Mouse (Mus musculus) limb, embryonic 12.5 days (tissue): ENCODE results near the gene Cyp27b1. TPM values are rescaled to one million over a fixed set of nuclear protein-coding genes. Genes with fewer than 3 reads are reported as not detected.

ENCODE experiments used
- ATAC-seq: fragments of 200-750 bp; cut with Nextera tagmentation; 2 replicates; pipeline ENCODE4 v1.8.0; 2017; ENCODE audit warnings: low read depth, moderate TSS enrichment; ENCODE audit not compliant: insufficient number of reproducible peaks, insufficient read depth, low FRiP score, low TSS enrichment
- H3K27ac ChIP-seq: fragments of 300-500 bp; sonication (generic); 2 replicates; pipeline ENCODE4 v1.5.1; 2016; ENCODE audit warnings: mild to moderate bottlenecking, moderate library complexity
- H3K27me3 ChIP-seq: fragments of 300-500 bp; sonication (generic); 2 replicates; pipeline ENCODE4 v1.6.1; 2016; ENCODE audit warnings: mild to moderate bottlenecking, moderate library complexity
- H3K36me3 ChIP-seq: fragments of 300-500 bp; sonication (generic); 2 replicates; pipeline ENCODE4 v1.6.1; 2016; ENCODE audit warnings: mild to moderate bottlenecking, moderate library complexity
- H3K4me1 ChIP-seq: fragments of 300-500 bp; sonication (generic); replicated peaks from 2 replicates; pipeline ENCODE4 v1.6.1; 2016
- H3K4me2 ChIP-seq: fragments of 300-500 bp; sonication (generic); 2 replicates; pipeline ENCODE4 v1.6.1; 2016; ENCODE audit warnings: mild to moderate bottlenecking, moderate library complexity
- H3K4me3 ChIP-seq: fragments of 300-500 bp; sonication (generic); replicated peaks from 2 replicates; pipeline ENCODE4 v1.5.1; 2016; ENCODE audit warnings: mild to moderate bottlenecking
- H3K9ac ChIP-seq: fragments of 300-500 bp; sonication (generic); replicated peaks from 2 replicates; pipeline ENCODE4 v1.6.1; 2016; ENCODE audit warnings: mild to moderate bottlenecking, moderate library complexity
- H3K9me3 ChIP-seq: fragments of 300-500 bp; sonication (generic); 2 replicates; pipeline ENCODE4 v1.6.1; 2016; ENCODE audit warnings: mild to moderate bottlenecking, moderate library complexity
- WGBS: fragments of 180-500 bp; shearing (Covaris S2); methylation state at CpG from one replicate; pipeline ENCODE4 v1.1.7; 2016; 5-methylcytosine and 5-hydroxymethylcytosine counted together
- polyA plus RNA-seq: library from polyadenylated mRNA; unstranded; fragments of >200 nt; fragmentation: Nextera tagmentation; extraction: Ambion mirVana; gene quantifications from 2 replicates; pipeline ENCODE4 v1.2.1, GENCODE M21; 2016

Gene Cyp27b1
- polyA plus RNA-seq, 1 experiment from 2014 or later, result 0.16 TPM

DNA sequence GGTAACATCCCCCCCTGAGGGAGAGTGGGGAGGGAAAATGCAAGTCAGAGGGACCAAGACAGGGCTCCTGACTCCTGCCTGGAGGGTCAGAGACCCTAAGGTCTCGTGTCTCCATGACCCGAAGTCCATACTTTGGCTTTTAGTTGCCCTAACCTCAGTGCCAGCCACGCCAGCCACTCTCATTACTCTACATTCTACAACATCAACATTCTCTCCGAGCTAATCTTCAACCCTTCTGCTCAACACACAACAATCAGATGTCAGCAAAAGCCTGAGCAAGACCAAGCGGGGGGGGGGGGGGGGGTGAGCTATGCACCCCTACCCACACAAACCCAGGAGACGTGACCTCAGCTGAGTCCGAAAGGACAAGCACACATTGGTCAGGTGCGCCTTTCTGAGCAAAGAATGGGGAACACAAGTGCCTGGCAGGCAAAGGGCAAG, 14.7 kb upstream of the Cyp27b1 start:
- no peak for ATAC-seq
- WGBS, result 84% methylated on average over 8 of the region's 8 CpGs
- no peak overlapping the region; the same call in 1 of the 2 replicates for H3K9ac ChIP-seq

DNA sequence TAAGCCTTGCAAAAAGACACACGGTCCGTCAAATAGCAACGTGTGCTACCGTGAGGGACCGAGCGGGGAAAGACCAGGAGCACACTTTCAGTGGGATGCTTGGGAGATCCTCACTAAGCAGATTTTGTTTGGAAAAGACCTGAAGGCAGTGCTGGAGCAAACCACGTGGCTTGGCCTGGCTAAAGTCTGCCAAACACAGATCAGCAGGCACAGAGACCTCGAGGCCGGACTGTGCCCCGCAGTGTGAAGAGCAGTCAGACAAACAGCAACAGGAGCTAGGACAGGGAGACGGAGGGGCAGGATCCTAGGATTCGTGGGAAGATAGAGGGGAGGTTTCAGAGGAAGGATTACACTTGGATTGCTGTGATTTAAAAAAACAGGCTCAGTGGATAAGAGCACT, 11.8 kb upstream of the Cyp27b1 start:
- no peak overlapping the region for H3K9ac ChIP-seq
- no peak overlapping the region for H3K4me2 ChIP-seq
- H3K9me3 ChIP-seq, result no peaks in the 10 kb centered on the region
- WGBS, result 83% methylated on average over 12 of the region's 12 CpGs
- H3K36me3 ChIP-seq, result no peaks in the 10 kb centered on the region
- peaks cover 19% of the 10 kb centered on the region for H3K27me3 ChIP-seq
- ATAC-seq, result no peak
- no peak overlapping the region for H3K4me3 ChIP-seq
- H3K27ac ChIP-seq, result no peak overlapping the region
- H3K4me1 ChIP-seq, result 0 out of 2 replicates have a peak, but pooled peaks cover 3% of the 10 kb centered on the region

More for the DNA sequence above, 14.7 kb upstream of the Cyp27b1 start:
- Histone ChIP-seq H3K27ac (no peak overlapping the region), H3K4me1 (peaks cover 8% of the 10 kb centered on the region; the same call in 1 of the 2 replicates), H3K9me3 (no peaks in the 10 kb centered on the region), H3K36me3 (peaks cover 12% of the 10 kb centered on the region), H3K4me2 (no peak overlapping the region), H3K27me3 (peaks cover 5% of the 10 kb centered on the region; the same call in 1 of the 2 replicates), H3K4me3 (no peak overlapping the region)

- ATAC-seq, result no peak
- H3K4me1 ChIP-seq, result peaks cover 8% of the 10 kb centered on the region
- H3K9me3 ChIP-seq, result no peaks in the 10 kb centered on the region
- H3K36me3 ChIP-seq, result no peaks in the 10 kb centered on the region
- H3K4me3 ChIP-seq, result no peak overlapping the region
- 77% methylated on average over 12 of the region's 12 CpGs for WGBS
- H3K27ac ChIP-seq, result no peak overlapping the region
- peaks cover 19% of the 10 kb centered on the region for H3K27me3 ChIP-seq
- H3K4me2 ChIP-seq, result no peak overlapping the region
- H3K9ac ChIP-seq, result no peak overlapping the region
Observed at GRCm38 (mm10) chr10:127037641-127038040, 10.4 kb upstream of the Cyp27b1 start.

- H3K27ac ChIP-seq, result no peak overlapping the region
- ATAC-seq, result peak; percentile 24; the same call in 1 of the 2 replicates
- peaks cover 12% of the 10 kb centered on the region for H3K4me1 ChIP-seq
- H3K9me3 ChIP-seq, result no peaks in the 10 kb centered on the region
- H3K4me2 ChIP-seq, result peak overlapping the region; percentile 97
- peaks cover 19% of the 10 kb centered on the region for H3K27me3 ChIP-seq
- peak overlapping the region; percentile 72 for H3K9ac ChIP-seq
- H3K4me3 ChIP-seq, result peak overlapping the region; percentile 82
- WGBS, result under 1% methylated on average over 20 of the region's 20 CpGs
- peaks cover 20% of the 10 kb centered on the region for H3K36me3 ChIP-seq
Observed at GRCm38 (mm10) chr10:127040569-127041214, 7.4 kb upstream of the Cyp27b1 start.

DNA sequence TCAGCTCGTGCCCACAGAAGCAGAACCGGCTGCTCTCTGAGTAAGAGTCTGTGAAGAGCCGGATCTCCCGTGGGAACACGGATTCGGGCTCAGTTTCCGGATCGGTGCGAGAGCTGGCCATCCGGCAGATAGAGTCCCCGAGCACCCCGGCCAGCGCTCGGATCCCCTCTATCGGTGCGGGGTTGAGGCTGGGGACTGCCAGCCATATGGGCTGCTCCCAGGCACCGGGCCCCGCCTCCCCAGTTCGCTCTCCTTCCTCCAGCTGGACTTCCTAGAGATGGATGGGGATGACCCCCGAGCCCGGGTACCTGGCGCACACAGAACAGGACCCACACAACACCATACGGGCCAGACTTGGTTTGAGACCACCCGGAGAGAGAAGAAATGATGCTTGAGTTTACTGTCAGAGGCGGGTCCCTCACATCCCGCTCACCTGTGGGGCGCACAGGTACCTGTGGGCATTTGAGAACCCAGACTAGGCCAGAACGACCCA, 6.7 kb upstream of the Cyp27b1 start, which contains the start of the genes Mettl1 and Eef1akmt3:
Gene Mettl1 (plus strand): TSS at position 141 of the 493 bp plus-strand sequence.
Gene Eef1akmt3 (minus strand): TSS at position 240 of the 493 bp plus-strand sequence.
- Histone ChIP-seq H3K36me3 (peaks cover 27% of the 10 kb centered on the region), H3K9ac (peak within 1 kb of the TSS; percentile 72), H3K4me1 (peaks cover 12% of the 10 kb centered on the region), H3K9me3 (no peaks in the 10 kb centered on the region), H3K27me3 (peaks cover 15% of the 10 kb centered on the region), H3K4me2 (peak within 1 kb of the TSS; percentile 97), H3K4me3 (peak within 1 kb of the TSS; percentile 82), H3K27ac (peak within 1 kb of the TSS; percentile 64)
- ATAC-seq, result peak; percentile 72
- 0% methylated on average over 28 of the region's 28 CpGs for WGBS

GRCm38 (mm10) chr10:127041774-127042338, 6.2 kb upstream of the Cyp27b1 start:
- Histone ChIP-seq H3K27me3 (peaks cover 19% of the 10 kb centered on the region), H3K4me3 (peak overlapping the region; percentile 82), H3K9ac (peak overlapping the region; percentile 72), H3K9me3 (no peaks in the 10 kb centered on the region), H3K36me3 (peaks cover 30% of the 10 kb centered on the region), H3K4me1 (peaks cover 12% of the 10 kb centered on the region), H3K27ac (peak overlapping the region; percentile 64), H3K4me2 (peak overlapping the region; percentile 97)
- peak; percentile 82 for ATAC-seq
- under 1% methylated on average over 44 of the region's 44 CpGs for WGBS

DNA sequence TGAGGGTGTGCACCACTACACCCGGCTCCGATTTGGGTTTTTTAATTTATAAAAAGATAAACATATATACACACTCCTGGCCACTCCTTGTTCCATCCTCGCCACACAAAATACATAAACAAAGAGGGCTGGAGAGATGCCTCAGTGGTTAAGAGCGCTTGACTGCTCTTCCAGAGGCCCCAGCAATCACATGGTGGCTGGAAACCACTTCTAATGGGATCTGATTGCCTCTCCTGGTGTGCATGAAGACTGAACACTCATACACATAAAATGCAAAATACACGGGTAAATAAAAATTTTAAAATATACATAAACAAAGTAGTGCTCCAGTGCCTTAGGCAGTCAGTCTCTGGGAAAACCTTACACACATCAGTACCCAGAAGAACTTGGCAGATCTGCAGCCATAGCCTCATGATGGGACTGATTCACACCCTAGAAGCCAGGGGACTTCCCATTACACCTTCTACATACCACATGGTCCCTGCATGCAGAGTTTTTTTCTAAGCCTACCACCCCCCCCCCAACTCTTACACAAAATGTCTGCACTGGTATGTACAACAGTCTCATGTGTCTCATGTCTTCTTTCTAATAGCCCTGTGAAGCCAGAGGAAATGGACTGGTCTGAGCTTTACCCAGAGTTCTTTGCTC, 5.5 kb upstream of the Cyp27b1 start:
- H3K27ac ChIP-seq, result peak overlapping the region; percentile 64
- 21% methylated on average over 5 of the region's 5 CpGs for WGBS
- H3K36me3 ChIP-seq, result peaks cover 30% of the 10 kb centered on the region
- no peaks in the 10 kb centered on the region for H3K9me3 ChIP-seq
- peak overlapping the region; percentile 97 for H3K4me2 ChIP-seq
- H3K27me3 ChIP-seq, result peaks cover 26% of the 10 kb centered on the region
- no peak for ATAC-seq
- H3K9ac ChIP-seq, result peak overlapping the region; percentile 72
- H3K4me1 ChIP-seq, result peaks cover 12% of the 10 kb centered on the region
- peak overlapping the region; percentile 82 for H3K4me3 ChIP-seq

GRCm38 (mm10) chr10:127043187-127043586, 4.9 kb upstream of the Cyp27b1 start:
- Histone ChIP-seq H3K36me3 (peaks cover 30% of the 10 kb centered on the region), H3K4me1 (peaks cover 12% of the 10 kb centered on the region), H3K9ac (no peak overlapping the region), H3K27ac (no peak overlapping the region), H3K9me3 (no peaks in the 10 kb centered on the region), H3K27me3 (peaks cover 32% of the 10 kb centered on the region), H3K4me2 (peak overlapping the region; percentile 97; the same call in 1 of the 2 replicates), H3K4me3 (no peak overlapping the region; the same call in 1 of the 2 replicates)
- no peak for ATAC-seq
- WGBS, result 89% methylated on average over 6 of the region's 6 CpGs

GRCm38 (mm10) chr10:127048608-127049394, 751 bp downstream of the Cyp27b1 start:
- no peaks in the 10 kb centered on the region for H3K9me3 ChIP-seq
- no peak overlapping the region for H3K27ac ChIP-seq
- ATAC-seq, result no peak
- peak overlapping the region; percentile 19; the same call in 1 of the 2 replicates for H3K4me3 ChIP-seq
- no peak overlapping the region for H3K9ac ChIP-seq
- 6% methylated on average over 35 of the region's 35 CpGs for WGBS
- H3K4me2 ChIP-seq, result peak overlapping the region; percentile 35
- peaks cover 23% of the 10 kb centered on the region for H3K36me3 ChIP-seq
- peaks cover 67% of the 10 kb centered on the region for H3K27me3 ChIP-seq
- H3K4me1 ChIP-seq, result peaks cover 24% of the 10 kb centered on the region

GRCm38 (mm10) chr10:127049395-127050118, 1.5 kb downstream of the Cyp27b1 start:
- Histone ChIP-seq H3K27me3 (peaks cover 70% of the 10 kb centered on the region), H3K4me3 (peak overlapping the region; percentile 19; the same call in 1 of the 2 replicates), H3K9me3 (no peaks in the 10 kb centered on the region), H3K4me1 (peaks cover 24% of the 10 kb centered on the region), H3K27ac (no peak overlapping the region), H3K4me2 (peak overlapping the region; percentile 35), H3K9ac (no peak overlapping the region), H3K36me3 (peaks cover 19% of the 10 kb centered on the region)
- no peak for ATAC-seq
- WGBS, result 3% methylated on average over 29 of the region's 29 CpGs
